Mouse (Mus musculus): Measurements from ENCODE around the gene Ttc25. TPM values are rescaled to one million over a fixed set of nuclear protein-coding genes. Genes with fewer than 3 reads are reported as not detected.
"Not testable (repeated sequence)": the region's sequence is repeated elsewhere in the genome, so short reads cannot be mapped to it uniquely, and the experiment has no call there.

Ttc25 gene
- polyA plus RNA-seq, 1 experiment from 2014 or later: 0.74 TPM

DNA sequence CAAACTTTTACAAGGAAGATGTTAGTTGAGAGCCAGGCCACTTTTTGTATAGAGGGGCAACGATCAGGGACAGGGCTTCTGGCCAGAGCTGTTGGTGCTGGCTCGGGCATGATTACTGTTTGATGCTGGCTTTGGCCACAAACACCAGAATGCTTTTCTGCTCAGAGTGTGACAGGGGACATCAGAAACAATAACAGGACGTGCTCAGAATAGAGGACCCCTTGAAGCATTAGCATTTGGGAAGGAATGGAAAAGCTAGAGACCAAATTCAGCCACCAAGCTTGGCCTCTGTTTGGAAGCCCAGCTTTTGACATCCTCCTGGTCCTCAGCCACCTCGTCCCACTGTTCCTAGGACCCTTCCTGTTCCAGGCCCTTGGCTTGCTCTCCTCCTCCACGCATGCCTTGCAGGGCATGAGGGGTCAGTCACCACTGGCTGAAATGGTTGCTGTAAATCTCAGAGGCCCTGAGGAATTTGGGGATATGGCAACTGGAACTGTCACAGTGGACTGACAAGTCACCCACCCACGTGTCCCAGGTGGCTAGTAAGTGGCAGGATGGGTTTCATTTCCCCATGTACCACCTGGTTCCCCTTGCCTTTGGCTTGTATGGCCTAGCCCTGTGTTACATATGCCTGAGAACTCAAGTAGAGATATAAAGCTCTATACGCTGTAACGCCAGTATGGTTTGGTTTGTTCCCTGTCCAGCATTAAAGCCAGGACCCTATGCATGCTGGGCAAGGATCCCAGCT lies 32.6 kb downstream of the Ttc25 start:
- H3K36me3 ChIP-seq (ENCODE audit: insufficient read depth): peaks cover 50% of the 10 kb centered on the region
- H3K9ac ChIP-seq: no peak overlapping the region
- 71% methylated on average over 8 of the region's 8 CpGs for WGBS
- ATAC-seq (ENCODE audit: insufficient read depth) (no peak), DNase-seq (no peak)
- no peaks in the 10 kb centered on the region for H3K27me3 ChIP-seq (ENCODE audit: insufficient read depth, low read length)
- no peak overlapping the region for H3K4me2 ChIP-seq
- no peak for TF ChIP-seq CTCF (IDR thresholded peaks at IDR 0.05; ENCODE audit: low read depth)
- H3K4me1 ChIP-seq (ENCODE audit: insufficient read depth): peaks cover 4% of the 10 kb centered on the region; the same call in 1 of the 2 replicates
- H3K9me3 ChIP-seq (ENCODE audit: low read depth, low read length): no peaks in the 10 kb centered on the region
- H3K4me3 ChIP-seq (ENCODE audit: low read depth, low read length): no peak overlapping the region
- H3K27ac ChIP-seq (ENCODE audit: low read depth): no peak overlapping the region

DNA sequence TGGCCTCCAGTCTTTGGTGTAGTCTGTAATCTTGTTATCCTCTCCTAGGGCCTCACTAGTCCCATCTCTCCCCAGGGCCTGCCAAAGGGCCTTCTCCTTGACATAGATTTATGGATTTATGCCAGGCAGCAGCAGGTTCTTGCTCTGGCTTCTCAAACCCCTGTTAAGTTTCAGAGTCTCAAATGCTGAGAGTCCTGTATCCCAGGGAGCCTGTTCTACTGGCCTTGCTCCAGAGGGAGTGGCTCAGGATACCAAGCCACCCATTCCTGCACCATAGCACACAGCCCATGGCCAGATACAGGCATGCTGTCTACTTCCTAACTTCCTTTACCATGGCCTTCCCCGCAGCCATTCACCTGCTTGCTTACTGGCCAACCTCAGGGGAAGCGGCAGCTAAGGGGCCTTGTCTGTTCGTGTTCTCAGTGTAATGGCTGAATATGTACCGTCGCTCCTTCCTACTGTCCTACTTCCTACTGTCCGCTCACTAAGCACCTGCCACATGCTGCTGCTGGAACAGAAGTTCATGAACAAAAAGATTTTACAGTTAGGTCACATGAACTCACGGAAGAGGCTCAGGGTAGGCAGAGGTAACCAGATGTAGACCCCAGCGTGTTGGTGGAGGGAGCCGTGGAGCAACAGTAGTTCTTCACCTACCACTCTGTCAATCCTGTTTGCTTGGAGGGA lies 33.9 kb downstream of the Ttc25 start:
- ATAC-seq (ENCODE audit: insufficient read depth) (no peak), DNase-seq (no peak)
- no peak for TF ChIP-seq CTCF (IDR thresholded peaks at IDR 0.05; ENCODE audit: low read depth)
- Histone ChIP-seq H3K27me3 (ENCODE audit: insufficient read depth, low read length) (no peaks in the 10 kb centered on the region), H3K4me1 (ENCODE audit: insufficient read depth) (peaks cover 4% of the 10 kb centered on the region; the same call in 1 of the 2 replicates), H3K9me3 (ENCODE audit: low read depth, low read length) (no peaks in the 10 kb centered on the region), H3K36me3 (ENCODE audit: insufficient read depth) (peaks cover 63% of the 10 kb centered on the region), H3K9ac (no peak overlapping the region), H3K27ac (ENCODE audit: low read depth) (no peak overlapping the region), H3K4me2 (no peak overlapping the region), H3K4me3 (ENCODE audit: low read depth, low read length) (no peak overlapping the region)
- WGBS: 88% methylated on average over 9 of the region's 9 CpGs

DNA sequence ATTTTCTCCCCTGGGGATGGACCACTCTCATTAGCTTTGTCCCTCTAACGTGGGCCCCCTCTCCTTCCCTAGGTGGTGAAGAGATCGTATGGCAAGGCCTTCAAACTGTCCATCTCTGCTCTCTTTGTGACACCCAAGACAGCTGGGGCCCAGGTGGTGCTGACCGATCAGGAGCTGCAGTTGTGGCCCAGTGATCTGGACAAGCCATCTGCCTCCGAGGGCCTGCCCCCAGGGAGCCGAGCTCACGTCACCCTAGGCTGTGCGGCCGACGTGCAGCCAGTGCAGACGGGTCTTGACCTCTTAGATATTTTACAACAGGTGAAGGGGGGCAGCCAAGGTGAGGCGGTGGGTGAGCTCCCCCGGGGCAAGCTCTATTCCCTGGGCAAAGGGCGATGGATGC lies 34.9 kb downstream of the Ttc25 start:
- Histone ChIP-seq H3K4me2 (no peak overlapping the region), H3K9ac (no peak overlapping the region), H3K4me3 (ENCODE audit: low read depth, low read length) (no peak overlapping the region), H3K27me3 (ENCODE audit: insufficient read depth, low read length) (no peaks in the 10 kb centered on the region), H3K9me3 (ENCODE audit: low read depth, low read length) (no peaks in the 10 kb centered on the region), H3K36me3 (ENCODE audit: insufficient read depth) (peaks cover 73% of the 10 kb centered on the region), H3K4me1 (ENCODE audit: insufficient read depth) (peaks cover 4% of the 10 kb centered on the region; the same call in 1 of the 2 replicates), H3K27ac (ENCODE audit: low read depth) (no peak overlapping the region)
- 89% methylated on average over 13 of the region's 13 CpGs for WGBS
- DNase-seq: no peak
- TF ChIP-seq CTCF (IDR thresholded peaks at IDR 0.05; ENCODE audit: low read depth): no peak
- no peak for ATAC-seq (ENCODE audit: insufficient read depth)

DNA sequence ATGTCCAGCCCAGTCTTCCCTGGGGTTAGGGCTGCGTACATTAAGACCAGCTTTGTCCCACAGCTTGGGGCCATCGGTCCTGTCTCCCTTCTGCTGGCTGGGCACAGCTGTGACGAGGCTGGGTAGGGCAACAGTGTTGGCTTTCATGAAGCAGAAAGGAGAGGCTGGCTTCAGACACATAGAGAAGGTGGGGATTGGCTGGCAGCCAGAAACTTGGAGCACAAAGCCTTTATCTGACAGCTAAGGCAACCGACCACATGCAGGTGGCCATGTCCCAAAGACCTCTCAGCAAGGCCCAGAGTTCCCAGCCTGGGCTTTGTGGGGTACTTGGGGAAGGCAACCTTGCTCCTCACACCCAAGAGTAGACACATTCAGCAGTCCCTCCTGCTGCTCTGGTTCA lies 36.3 kb downstream of the Ttc25 start:
- Histone ChIP-seq H3K36me3 (ENCODE audit: insufficient read depth) (peaks cover 87% of the 10 kb centered on the region), H3K4me1 (ENCODE audit: insufficient read depth) (no peaks in the 10 kb centered on the region), H3K27ac (ENCODE audit: low read depth) (no peak overlapping the region), H3K4me3 (ENCODE audit: low read depth, low read length) (no peak overlapping the region), H3K4me2 (no peak overlapping the region), H3K27me3 (ENCODE audit: insufficient read depth, low read length) (no peaks in the 10 kb centered on the region), H3K9ac (no peak overlapping the region), H3K9me3 (ENCODE audit: low read depth, low read length) (no peaks in the 10 kb centered on the region)
- no peak for TF ChIP-seq CTCF (IDR thresholded peaks at IDR 0.05; ENCODE audit: low read depth)
- WGBS: 68% methylated on average over 4 of the region's 4 CpGs
- DNase-seq: peak; percentile 36
- ATAC-seq (ENCODE audit: insufficient read depth): no peak

DNA sequence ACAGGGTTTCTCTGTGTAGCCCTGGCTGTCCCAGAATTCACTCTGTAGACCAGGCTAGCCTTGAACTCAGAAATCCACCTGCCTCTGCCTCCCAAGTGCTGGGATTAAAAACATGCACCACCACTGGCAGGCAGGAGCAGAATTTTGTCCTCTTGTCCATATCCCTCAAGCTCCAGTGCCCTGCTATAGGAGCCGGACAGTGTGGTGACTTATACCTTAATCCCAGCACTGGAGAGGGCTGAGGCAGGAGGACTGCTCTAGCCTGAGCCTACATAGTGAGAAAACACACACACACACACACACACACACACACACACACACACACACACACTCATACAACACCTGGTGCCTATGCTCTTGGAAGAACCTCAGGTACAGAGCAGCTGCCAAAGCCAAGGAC lies 37.0 kb downstream of the Ttc25 start:
- H3K4me2 ChIP-seq; H3K4me1 ChIP-seq (ENCODE audit: insufficient read depth); H3K27me3 ChIP-seq (ENCODE audit: insufficient read depth, low read length); H3K4me3 ChIP-seq (ENCODE audit: low read depth, low read length); ATAC-seq (ENCODE audit: insufficient read depth); H3K27ac ChIP-seq (ENCODE audit: low read depth); H3K9ac ChIP-seq; H3K9me3 ChIP-seq (ENCODE audit: low read depth, low read length); DNase-seq: not testable (repeated sequence)
- 93% methylated on average over 1 of the region's 1 CpGs for WGBS
- peaks cover 90% of the 10 kb centered on the region for H3K36me3 ChIP-seq (ENCODE audit: insufficient read depth)

DNA sequence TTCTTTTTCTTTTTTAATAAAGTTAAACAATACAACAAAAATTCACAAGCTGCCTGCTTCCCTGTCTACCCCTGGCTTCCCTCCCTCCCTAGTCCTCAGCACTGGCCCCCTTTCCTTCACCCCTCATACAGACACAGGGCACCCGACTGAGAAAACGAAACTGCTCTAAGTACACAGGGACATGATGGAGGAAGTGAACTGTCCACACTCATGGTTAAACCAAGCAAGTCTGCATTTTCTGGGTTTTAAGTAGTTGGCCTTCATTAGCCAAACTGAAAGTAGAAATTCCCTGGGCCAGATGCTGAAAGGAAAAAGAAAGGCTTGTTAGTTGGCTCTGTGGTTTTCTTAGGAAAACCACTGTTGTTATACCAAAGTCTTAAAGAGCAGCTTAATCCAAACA lies 37.4 kb downstream of the Ttc25 start:
- no peak for ATAC-seq (ENCODE audit: insufficient read depth)
- no peak for TF ChIP-seq CTCF (IDR thresholded peaks at IDR 0.05; ENCODE audit: low read depth)
- H3K27me3 ChIP-seq (ENCODE audit: insufficient read depth, low read length): no peaks in the 10 kb centered on the region
- DNase-seq: no peak
- no peak overlapping the region for H3K27ac ChIP-seq (ENCODE audit: low read depth)
- peaks cover 95% of the 10 kb centered on the region for H3K36me3 ChIP-seq (ENCODE audit: insufficient read depth)
- no peak overlapping the region for H3K4me3 ChIP-seq (ENCODE audit: low read depth, low read length)
- no peaks in the 10 kb centered on the region for H3K9me3 ChIP-seq (ENCODE audit: low read depth, low read length)
- no peaks in the 10 kb centered on the region for H3K4me1 ChIP-seq (ENCODE audit: insufficient read depth)
- H3K4me2 ChIP-seq: no peak overlapping the region
- WGBS: 76% methylated on average over 2 of the region's 2 CpGs
- no peak overlapping the region for H3K9ac ChIP-seq

DNA sequence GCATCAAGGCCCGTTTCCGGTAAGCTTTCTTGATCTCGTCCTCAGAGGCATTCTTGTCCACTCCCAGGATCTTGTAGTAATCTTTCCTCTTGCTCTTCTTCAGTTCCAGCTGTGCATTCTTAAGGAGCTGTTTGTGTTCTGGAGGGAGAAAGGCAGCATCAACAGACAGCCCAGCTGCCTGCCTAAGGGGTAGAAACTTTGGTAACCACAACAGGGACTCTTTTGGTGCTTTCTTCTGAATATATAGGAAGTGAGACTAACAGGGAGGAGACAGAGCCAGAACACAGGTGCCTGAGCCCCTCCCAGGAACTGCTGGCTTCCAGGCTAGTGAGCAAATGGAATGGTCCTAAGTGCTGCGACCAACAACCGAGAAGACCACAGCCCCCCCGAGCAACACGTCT lies 39.2 kb downstream of the Ttc25 start:
- H3K9ac ChIP-seq: no peak overlapping the region
- no peak overlapping the region for H3K27ac ChIP-seq (ENCODE audit: low read depth)
- H3K4me2 ChIP-seq: no peak overlapping the region
- 86% methylated on average over 7 of the region's 7 CpGs for WGBS
- H3K27me3 ChIP-seq (ENCODE audit: insufficient read depth, low read length): no peaks in the 10 kb centered on the region
- peaks cover 99% of the 10 kb centered on the region for H3K36me3 ChIP-seq (ENCODE audit: insufficient read depth)
- no peak overlapping the region for H3K4me3 ChIP-seq (ENCODE audit: low read depth, low read length)
- H3K4me1 ChIP-seq (ENCODE audit: insufficient read depth): no peaks in the 10 kb centered on the region
- DNase-seq (no peak), ATAC-seq (ENCODE audit: insufficient read depth) (no peak)
- H3K9me3 ChIP-seq (ENCODE audit: low read depth, low read length): no peaks in the 10 kb centered on the region
- no peak for TF ChIP-seq CTCF (IDR thresholded peaks at IDR 0.05; ENCODE audit: low read depth)

Data from lung, embryonic 14.5 days (tissue).